Mouse (Mus musculus) lung, embryonic 16.5 days (tissue): ENCODE data around the gene Cacna1d. TPM values are rescaled to one million over a fixed set of nuclear protein-coding genes. Genes with fewer than 3 reads are reported as not detected.

Source experiments
- ATAC-seq: fragments of 200-750 bp; cut with Nextera tagmentation; 2 replicates; pipeline ENCODE4 v1.8.0; 2017; ENCODE audit warnings: low read depth, mild to moderate bottlenecking, moderate library complexity
- H3K27ac ChIP-seq: fragments of 300-500 bp; sonication (generic); 2 replicates; pipeline ENCODE4 v1.5.1; 2014; ENCODE audit warnings: mild to moderate bottlenecking, control low read depth, low read length
- H3K27me3 ChIP-seq: fragments of 300-500 bp; sonication (generic); 2 replicates; pipeline ENCODE4 v1.6.1; 2014; ENCODE audit warnings: low read depth, low read length, mixed read lengths; ENCODE audit not compliant: control insufficient read depth, insufficient read depth
- H3K36me3 ChIP-seq: fragments of 300-500 bp; sonication (generic); 2 replicates; pipeline ENCODE4 v1.6.1; 2014; ENCODE audit warnings: low read length; ENCODE audit not compliant: control insufficient read depth, insufficient read depth
- H3K4me1 ChIP-seq: fragments of 300-500 bp; sonication (generic); replicated peaks from 2 replicates; pipeline ENCODE4 v1.6.1; 2014; ENCODE audit warnings: low read length, mixed read lengths; ENCODE audit not compliant: control insufficient read depth, insufficient read depth
- H3K4me2 ChIP-seq: fragments of 300-500 bp; sonication (generic); 2 replicates; pipeline ENCODE4 v1.6.1; 2014; ENCODE audit warnings: low read depth, low read length, control low read depth
- H3K4me3 ChIP-seq: fragments of 300-500 bp; sonication (generic); 2 replicates; pipeline ENCODE4 v1.5.1; 2014; ENCODE audit warnings: mild to moderate bottlenecking, low read length, control low read depth
- H3K9ac ChIP-seq: fragments of 300-500 bp; sonication (generic); 2 replicates; pipeline ENCODE4 v1.6.1; 2014; ENCODE audit warnings: low read length, control low read depth
- H3K9me3 ChIP-seq: fragments of 300-500 bp; sonication (generic); 2 replicates; pipeline ENCODE4 v1.6.1; 2016; ENCODE audit warnings: low read length; ENCODE audit not compliant: control insufficient read depth
- WGBS: fragments of 180-500 bp; shearing (Covaris S2); extraction: QIAGEN DNeasy Blood & Tissue Kit; methylation state at CpG from one replicate; pipeline ENCODE4 v1.1.7; 2014; 5-methylcytosine and 5-hydroxymethylcytosine counted together
- polyA plus RNA-seq: library from polyadenylated mRNA; unstranded; fragments of >200 nt; fragmentation: Nextera tagmentation; extraction: Ambion mirVana; gene quantifications from 2 replicates; pipeline ENCODE4 v1.2.1, GENCODE M21; 2015

The Cacna1d gene
- polyA plus RNA-seq, 1 experiment from 2014 or later = 9.2 TPM

DNA sequence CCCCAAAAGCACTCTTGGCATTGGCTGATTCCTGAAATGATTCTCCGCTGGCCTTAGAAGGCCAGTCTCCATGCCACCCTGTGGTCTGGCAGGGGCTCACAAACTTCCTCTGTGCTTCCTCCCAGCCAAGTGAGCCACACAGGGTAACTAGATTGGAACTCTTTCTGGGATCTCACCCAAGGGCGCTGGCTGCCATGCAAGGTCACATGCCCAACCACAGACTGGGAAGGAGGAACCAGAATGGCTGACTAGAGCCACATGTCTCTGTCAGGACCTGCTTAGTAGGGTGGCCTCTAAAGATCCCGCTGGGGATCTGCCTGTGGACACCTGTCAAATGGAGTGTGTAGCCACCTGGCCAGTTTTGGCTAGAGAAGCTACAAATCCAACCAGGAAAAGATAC, 273.1 kb downstream of the Cacna1d start:
- H3K27me3 ChIP-seq = no peaks in the 10 kb centered on the region
- no peaks in the 10 kb centered on the region for H3K9me3 ChIP-seq
- H3K4me3 ChIP-seq = no peak overlapping the region
- H3K9ac ChIP-seq = no peak overlapping the region
- no peaks in the 10 kb centered on the region for H3K36me3 ChIP-seq
- no peaks in the 10 kb centered on the region for H3K4me1 ChIP-seq
- no peak for ATAC-seq
- 87% methylated on average over 3 of the region's 3 CpGs for WGBS
- H3K27ac ChIP-seq = no peak overlapping the region
- H3K4me2 ChIP-seq = no peak overlapping the region

DNA sequence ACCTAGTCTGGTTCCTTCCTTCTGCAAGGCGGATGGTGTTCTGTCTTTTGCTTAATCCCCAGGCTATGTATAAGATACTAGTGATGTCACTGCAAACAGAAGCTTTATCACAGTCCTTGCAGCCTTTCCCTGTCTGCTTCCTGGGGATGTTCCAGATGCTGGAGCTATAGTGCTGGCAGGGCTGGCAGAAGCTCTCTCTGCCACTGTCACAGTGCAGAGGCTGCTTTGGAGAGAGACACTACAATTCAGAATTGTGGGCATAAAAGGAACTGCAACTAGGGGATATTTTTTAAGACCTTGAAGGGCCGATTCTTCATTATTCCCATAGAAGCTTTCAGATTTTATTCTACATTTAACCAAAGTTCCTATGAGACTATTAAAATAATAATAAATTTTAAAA, 274.1 kb downstream of the Cacna1d start:
- H3K36me3 ChIP-seq = no peaks in the 10 kb centered on the region
- WGBS = 70% methylated on average over 2 of the region's 2 CpGs
- ATAC-seq = no peak
- H3K27me3 ChIP-seq = no peaks in the 10 kb centered on the region
- H3K4me2 ChIP-seq = no peak overlapping the region
- H3K9ac ChIP-seq = no peak overlapping the region
- no peaks in the 10 kb centered on the region for H3K4me1 ChIP-seq
- no peaks in the 10 kb centered on the region for H3K9me3 ChIP-seq
- H3K27ac ChIP-seq = no peak overlapping the region
- H3K4me3 ChIP-seq = no peak overlapping the region

DNA sequence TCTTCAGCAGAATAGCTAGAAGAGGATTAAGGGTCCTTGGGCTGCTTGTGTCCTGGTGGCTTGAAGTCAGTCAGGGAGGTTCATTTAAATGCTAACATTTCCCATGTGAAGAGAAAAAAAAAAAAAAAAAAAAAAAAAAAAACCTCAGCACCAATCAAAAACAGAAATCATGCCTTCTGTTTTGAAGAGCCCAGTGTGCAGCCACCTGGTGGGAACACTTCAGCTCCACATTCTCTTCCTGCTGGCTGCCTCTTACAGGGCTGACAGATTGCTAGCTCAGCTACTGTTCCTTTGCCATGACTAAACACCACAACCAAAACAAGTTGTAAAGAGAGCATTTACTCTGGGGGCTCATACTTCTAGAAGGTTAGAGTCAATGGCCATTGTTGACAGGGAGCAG, 283.1 kb downstream of the Cacna1d start:
- peaks cover 12% of the 10 kb centered on the region; the same call in 1 of the 2 replicates for H3K4me1 ChIP-seq
- H3K4me3 ChIP-seq = no peak overlapping the region
- no peaks in the 10 kb centered on the region for H3K9me3 ChIP-seq
- ATAC-seq = no peak
- no peak overlapping the region for H3K27ac ChIP-seq
- H3K36me3 ChIP-seq = no peaks in the 10 kb centered on the region
- no peak overlapping the region for H3K9ac ChIP-seq
- no peak overlapping the region for H3K4me2 ChIP-seq
- no peaks in the 10 kb centered on the region for H3K27me3 ChIP-seq

DNA sequence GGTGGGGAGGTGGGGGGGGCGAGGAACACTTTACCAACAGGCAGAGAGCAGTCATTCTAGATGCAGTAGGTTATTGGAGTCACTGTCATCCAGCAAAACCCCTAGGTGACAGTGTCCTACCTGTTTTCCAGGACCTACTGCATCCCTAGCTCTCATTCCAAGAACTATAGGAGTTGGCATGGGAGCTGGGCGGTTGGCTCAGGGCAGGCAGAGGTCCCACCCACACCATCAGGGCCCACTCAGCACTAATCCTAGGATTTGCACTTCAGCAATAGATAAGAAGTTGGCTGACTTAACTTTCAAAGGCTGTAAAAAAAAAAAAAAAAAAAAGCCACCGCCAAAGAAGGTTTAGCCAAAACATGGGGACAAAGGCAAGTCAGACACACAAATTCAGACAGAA, 285.4 kb downstream of the Cacna1d start:
- Histone ChIP-seq H3K9ac (no peak overlapping the region), H3K27ac (no peak overlapping the region; the same call in 1 of the 2 replicates), H3K4me1 (peaks cover 12% of the 10 kb centered on the region; the same call in 1 of the 2 replicates), H3K27me3 (no peaks in the 10 kb centered on the region), H3K4me2 (no peak overlapping the region), H3K36me3 (no peaks in the 10 kb centered on the region), H3K4me3 (no peak overlapping the region), H3K9me3 (no peaks in the 10 kb centered on the region)
- 15% methylated on average over 3 of the region's 3 CpGs for WGBS
- ATAC-seq = peak; percentile 64; the same call in 1 of the 2 replicates

DNA sequence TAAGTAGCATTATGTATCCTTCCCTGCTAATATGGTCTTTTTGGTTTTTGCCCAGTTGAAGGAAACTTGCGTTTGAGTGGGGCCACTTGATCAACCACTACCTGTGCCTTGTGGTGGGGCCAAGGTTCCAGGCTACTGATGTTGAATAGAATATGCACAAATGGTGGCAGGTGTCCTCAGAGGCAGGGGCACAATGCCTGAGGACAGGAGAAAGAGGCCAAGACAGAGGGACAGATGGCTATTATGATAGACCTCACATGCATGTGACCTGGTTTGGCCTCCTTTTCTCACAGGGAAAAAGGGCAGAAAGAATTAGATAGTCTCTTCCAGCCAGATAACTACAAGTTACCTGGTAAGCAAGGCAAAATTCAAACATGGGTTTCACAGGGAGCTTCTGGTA, 286.7 kb downstream of the Cacna1d start:
- no peak overlapping the region for H3K9ac ChIP-seq
- WGBS = 84% methylated on average over 1 of the region's 1 CpGs
- H3K4me3 ChIP-seq = no peak overlapping the region
- H3K27me3 ChIP-seq = no peaks in the 10 kb centered on the region
- H3K27ac ChIP-seq = no peak overlapping the region
- H3K4me1 ChIP-seq = peaks cover 12% of the 10 kb centered on the region; the same call in 1 of the 2 replicates
- H3K4me2 ChIP-seq = no peak overlapping the region
- H3K9me3 ChIP-seq = no peaks in the 10 kb centered on the region
- no peaks in the 10 kb centered on the region for H3K36me3 ChIP-seq
- no peak for ATAC-seq

DNA sequence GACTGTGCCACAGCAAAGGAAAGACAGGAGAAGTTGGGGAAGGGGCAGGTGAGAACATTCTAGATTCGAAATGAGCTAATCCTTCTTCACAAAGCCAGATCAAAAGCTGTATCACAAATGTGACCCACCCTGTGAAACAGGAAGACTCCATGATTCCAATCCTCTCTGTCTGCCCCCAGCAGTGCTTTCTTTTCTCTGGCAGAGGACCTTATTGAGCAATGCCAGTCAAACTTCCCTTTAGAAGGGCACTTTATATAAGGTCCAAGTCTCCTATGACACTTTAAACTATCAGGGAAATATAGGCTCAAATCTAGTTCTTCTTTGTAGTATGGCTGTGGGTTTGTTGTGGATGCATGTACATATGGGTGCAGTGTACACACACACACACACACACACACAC, 290.9 kb downstream of the Cacna1d start:
- H3K27me3 ChIP-seq = no peaks in the 10 kb centered on the region
- no peaks in the 10 kb centered on the region for H3K9me3 ChIP-seq
- H3K27ac ChIP-seq = no peak overlapping the region
- H3K9ac ChIP-seq = no peak overlapping the region
- ATAC-seq = no peak
- H3K4me2 ChIP-seq = no peak overlapping the region
- H3K4me1 ChIP-seq = no peaks in the 10 kb centered on the region
- no peak overlapping the region for H3K4me3 ChIP-seq
- 90% methylated on average over 1 of the region's 1 CpGs for WGBS
- H3K36me3 ChIP-seq = no peaks in the 10 kb centered on the region

DNA sequence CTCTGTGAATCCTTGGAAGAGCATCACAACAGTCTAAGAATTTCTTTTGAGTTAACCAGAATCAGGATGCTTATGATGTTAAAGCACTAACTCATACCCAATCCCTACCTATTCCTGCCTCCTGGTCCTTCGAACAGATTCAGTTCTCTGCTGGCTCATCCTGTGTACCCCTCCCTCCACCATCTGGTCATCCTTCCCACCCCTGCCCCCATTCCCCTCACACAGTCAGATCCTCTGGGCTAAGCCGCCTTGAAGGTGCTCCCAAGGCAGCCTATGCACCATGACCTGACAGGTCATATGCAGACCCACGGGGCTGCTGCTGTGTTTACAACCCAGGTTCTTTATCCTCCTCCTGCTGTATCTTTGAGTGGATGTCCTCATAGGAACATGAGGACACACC, 292.4 kb downstream of the Cacna1d start:
- Histone ChIP-seq H3K4me3 (no peak overlapping the region), H3K9me3 (no peaks in the 10 kb centered on the region), H3K27me3 (no peaks in the 10 kb centered on the region), H3K27ac (no peak overlapping the region), H3K4me1 (no peaks in the 10 kb centered on the region), H3K36me3 (no peaks in the 10 kb centered on the region), H3K9ac (no peak overlapping the region), H3K4me2 (no peak overlapping the region)
- ATAC-seq = no peak
- 71% methylated on average over 3 of the region's 3 CpGs for WGBS

DNA sequence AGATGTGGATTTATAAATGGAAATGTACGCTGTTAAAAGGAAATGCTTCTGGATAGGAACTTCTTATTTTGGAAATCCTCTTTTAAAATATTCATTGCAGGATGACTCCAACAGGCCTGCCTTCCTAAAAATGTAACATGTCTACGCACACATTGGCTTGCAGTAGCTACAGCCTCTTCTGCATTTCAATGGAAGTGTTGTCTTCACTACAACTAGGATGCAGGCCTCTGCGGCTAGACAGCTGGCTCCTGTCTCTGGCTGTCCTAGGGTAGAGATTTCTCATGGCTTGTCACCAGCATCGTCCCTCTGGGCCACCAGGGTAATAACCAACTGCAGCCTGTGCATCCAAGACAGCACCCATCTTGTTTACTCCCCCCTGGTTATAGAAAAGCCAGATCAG, 293.1 kb downstream of the Cacna1d start:
- H3K9ac ChIP-seq = no peak overlapping the region
- H3K4me1 ChIP-seq = no peaks in the 10 kb centered on the region
- WGBS = 57% methylated on average over 4 of the region's 4 CpGs
- H3K9me3 ChIP-seq = no peaks in the 10 kb centered on the region
- no peaks in the 10 kb centered on the region for H3K36me3 ChIP-seq
- H3K4me2 ChIP-seq = no peak overlapping the region
- H3K27ac ChIP-seq = no peak overlapping the region
- H3K27me3 ChIP-seq = no peaks in the 10 kb centered on the region
- no peak overlapping the region for H3K4me3 ChIP-seq
- ATAC-seq = peak; percentile 80

DNA sequence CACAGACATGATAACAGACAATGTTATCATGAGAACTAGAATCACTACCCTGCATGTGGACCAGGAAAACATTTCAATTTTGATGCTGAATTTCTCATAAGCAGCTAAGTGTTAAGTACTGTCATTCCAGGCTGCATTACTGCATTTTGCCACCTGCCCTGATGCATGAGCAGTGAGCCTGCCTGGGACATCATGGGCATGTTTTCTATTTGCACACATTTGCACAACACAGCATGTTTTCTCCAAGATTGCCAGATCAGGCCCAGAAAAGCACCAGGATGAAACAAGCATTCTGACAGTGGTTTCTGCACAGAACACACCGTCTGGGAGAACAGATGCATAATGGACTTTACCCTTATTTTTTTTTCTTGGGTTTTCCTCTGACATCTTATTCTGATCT, 294.3 kb downstream of the Cacna1d start:
- Histone ChIP-seq H3K27me3 (no peaks in the 10 kb centered on the region), H3K9me3 (no peaks in the 10 kb centered on the region), H3K27ac (no peak overlapping the region), H3K9ac (no peak overlapping the region), H3K4me3 (no peak overlapping the region), H3K4me2 (no peak overlapping the region), H3K4me1 (no peaks in the 10 kb centered on the region), H3K36me3 (no peaks in the 10 kb centered on the region)
- 76% methylated on average over 1 of the region's 1 CpGs for WGBS
- no peak for ATAC-seq

DNA sequence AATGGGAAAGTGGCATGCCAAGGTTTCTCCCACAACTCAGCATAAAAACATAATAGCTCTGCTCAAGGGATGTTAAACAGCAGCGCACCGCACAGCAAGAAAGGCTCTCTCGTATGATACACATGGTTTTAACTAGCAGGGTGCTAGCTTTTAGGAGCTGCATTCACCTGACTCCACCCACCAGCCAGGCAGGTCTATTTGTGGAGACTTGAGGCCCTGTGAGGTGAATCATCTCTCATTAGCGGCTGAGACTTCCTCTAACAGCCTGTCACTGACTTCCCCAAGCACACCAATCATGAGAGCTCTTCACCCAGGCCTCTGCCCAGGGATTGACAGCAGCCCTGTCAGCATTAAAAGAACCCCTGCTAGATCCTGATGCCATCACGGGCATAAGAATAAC, 295.0 kb downstream of the Cacna1d start:
- Histone ChIP-seq H3K27me3 (no peaks in the 10 kb centered on the region), H3K9ac (no peak overlapping the region), H3K27ac (no peak overlapping the region), H3K9me3 (no peaks in the 10 kb centered on the region), H3K4me3 (no peak overlapping the region), H3K4me1 (no peaks in the 10 kb centered on the region), H3K36me3 (no peaks in the 10 kb centered on the region), H3K4me2 (no peak overlapping the region)
- no peak; the same call in 1 of the 2 replicates for ATAC-seq
- WGBS = 51% methylated on average over 5 of the region's 5 CpGs
